Comparison of ENCODE assay signal across 9 mouse cellular contexts in the genomic region with DNA sequence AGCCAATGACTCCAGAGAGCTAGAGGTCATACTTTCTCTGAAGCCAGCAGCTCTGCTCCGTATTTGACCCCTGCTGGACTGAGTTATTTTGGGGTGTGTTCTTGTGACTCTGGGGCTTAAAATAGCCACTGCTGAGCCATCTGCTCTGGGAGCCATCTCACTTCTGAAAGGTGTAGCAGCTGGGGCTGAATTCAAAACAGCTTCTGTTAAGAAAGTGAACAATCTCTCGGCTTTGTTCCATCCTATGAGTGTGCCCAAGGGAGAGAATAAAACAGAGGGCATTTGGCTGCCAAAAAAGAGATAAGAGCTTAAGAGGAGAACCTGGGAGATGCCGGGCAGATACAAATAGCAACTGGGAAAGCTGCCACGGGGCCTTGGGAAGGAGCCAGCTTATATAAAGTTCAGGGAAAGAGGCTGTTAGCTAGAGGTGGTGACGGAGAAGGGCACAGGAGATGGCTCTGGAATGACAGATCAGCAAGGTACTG.
DNase-seq lines count a peak whose midpoint lies in the region; ATAC-seq and TF ChIP-seq lines count a peak whose summit lies in the region.
"Had no signal": no experiment of that assay in that cellular context is flagged by ENCODE, and none has a peak within 500 bp of the region (broad histone marks: within the 10 kb centered on the region; RNA-seq: fewer than 3 reads in every experiment).

No protein-coding gene starts in this region.

- no peaks in the 10 kb centered on the region for H3K27me3 ChIP-seq in forebrain, embryonic 16.5 days (replicated peaks; ENCODE audit: control insufficient read depth, insufficient read depth, low read length)
- peaks cover 11% of the 10 kb centered on the region; the same call in 1 of the 2 replicates for H3K27me3 ChIP-seq in forebrain, embryonic 10.5 days (ENCODE audit: poor library complexity, severe bottlenecking)
- H3K27me3 ChIP-seq in lung, embryonic 14.5 days (ENCODE audit: insufficient read depth, low read length): no peaks in the 10 kb centered on the region
- H3K27me3 ChIP-seq: limb, embryonic 15.5 days had no signal

- TF ChIP-seq CTCF in lung, embryonic 14.5 days (IDR thresholded peaks at IDR 0.05; ENCODE audit: low read depth): no peak

- no peaks in the 10 kb centered on the region for H3K9me3 ChIP-seq in forebrain, embryonic 16.5 days (ENCODE audit: control insufficient read depth, low read length)
- no peaks in the 10 kb centered on the region for H3K9me3 ChIP-seq in forebrain, embryonic 10.5 days
- H3K9me3 ChIP-seq in lung, embryonic 14.5 days (ENCODE audit: low read depth, low read length): no peaks in the 10 kb centered on the region
- H3K9me3 ChIP-seq: limb, embryonic 15.5 days had no signal

- H3K27ac ChIP-seq in forebrain, embryonic 16.5 days (ENCODE audit: low read length): no peak overlapping the region
- H3K27ac ChIP-seq in forebrain, embryonic 10.5 days: no peak overlapping the region
- no peak overlapping the region for H3K27ac ChIP-seq in lung, embryonic 14.5 days (ENCODE audit: low read depth)
- H3K27ac ChIP-seq: limb, embryonic 15.5 days had no signal

- H3K36me3 ChIP-seq in forebrain, embryonic 16.5 days (ENCODE audit: control insufficient read depth, insufficient read depth): no peaks in the 10 kb centered on the region
- no peaks in the 10 kb centered on the region for H3K36me3 ChIP-seq in forebrain, embryonic 10.5 days (replicated peaks)
- H3K36me3 ChIP-seq in lung, embryonic 14.5 days (ENCODE audit: insufficient read depth): no peaks in the 10 kb centered on the region
- H3K36me3 ChIP-seq: limb, embryonic 15.5 days had no signal

- H3K4me3 ChIP-seq in forebrain, embryonic 16.5 days (replicated peaks; ENCODE audit: low read length): no peak overlapping the region
- no peak overlapping the region for H3K4me3 ChIP-seq in forebrain, embryonic 10.5 days
- no peak overlapping the region for H3K4me3 ChIP-seq in lung, embryonic 14.5 days (ENCODE audit: low read depth, low read length)
- H3K4me3 ChIP-seq: limb, embryonic 15.5 days had no signal

- peaks cover 11% of the 10 kb centered on the region for H3K4me1 ChIP-seq in forebrain, embryonic 16.5 days (replicated peaks; ENCODE audit: control insufficient read depth, insufficient read depth, low read length)
- peaks cover 5% of the 10 kb centered on the region for H3K4me1 ChIP-seq in forebrain, embryonic 10.5 days
- no peaks in the 10 kb centered on the region for H3K4me1 ChIP-seq in lung, embryonic 14.5 days (ENCODE audit: insufficient read depth)

- ATAC-seq in forebrain, embryonic 16.5 days: 0 out of 2 replicates have a peak, but pooled peaks have one; percentile 8
- ATAC-seq in lung, embryonic 14.5 days (ENCODE audit: insufficient read depth): no peak

- no peak overlapping the region for H3K4me2 ChIP-seq in forebrain, embryonic 16.5 days (ENCODE audit: low read length)
- H3K4me2 ChIP-seq in lung, embryonic 14.5 days: no peak overlapping the region
- H3K4me2 ChIP-seq: limb, embryonic 15.5 days had no signal

- DNase-seq in forebrain, embryonic 10.5 days (ENCODE audit: extremely low spot score, low spot score): no peak
- DNase-seq in cerebellum, adult 18-20 months: peak; percentile 86 to 87
- peak; percentile 44 to 56 for DNase-seq in gastrocnemius, postnatal 4 days (ENCODE audit: low spot score in 2 of 2)
- DNase-seq in kidney, postnatal 4 days: peak; percentile 35 to 39
- peak; percentile 52 for DNase-seq in lung, embryonic 14.5 days
- DNase-seq in testis, postnatal 14 days (ENCODE audit: low spot score): peak; percentile 12
- no peak for DNase-seq in spleen, postnatal 36 days (ENCODE audit: low spot score in 2 of 2)

- WGBS in forebrain, embryonic 16.5 days: 23% methylated on average over 5 of the region's 5 CpGs
- WGBS in forebrain, embryonic 10.5 days: 67% methylated on average over 5 of the region's 5 CpGs
- 28% methylated on average over 5 of the region's 5 CpGs for WGBS in lung, embryonic 14.5 days

- no peak overlapping the region for H3K9ac ChIP-seq in forebrain, embryonic 16.5 days (replicated peaks; ENCODE audit: low read depth, low read length)
- H3K9ac ChIP-seq in lung, embryonic 14.5 days: no peak overlapping the region
- H3K9ac ChIP-seq: limb, embryonic 15.5 days had no signal

Comparison
In these comparisons a context has a peak if more than half of its experiments do, and no peak if none do; other contexts are left out.
1. DNase-seq: peak in cerebellum, adult 18-20 months (2 of 2), gastrocnemius, postnatal 4 days (2 of 2), kidney, postnatal 4 days (2 of 2), lung, embryonic 14.5 days (single experiment) and testis, postnatal 14 days (single experiment); none in forebrain, embryonic 10.5 days (single experiment) and spleen, postnatal 36 days (0 of 2).